Mouse (Mus musculus) cerebellum, adult (tissue): ENCODE measurements around the gene Fgd6.

Experiments
- ATAC-seq: cut with Nextera tagmentation; 2 replicates; pipeline ENCODE4 v1.9.2; 2017; ENCODE audit warnings: mild to moderate bottlenecking, moderate library complexity, mixed read lengths; ENCODE audit not compliant: insufficient number of reproducible peaks, low FRiP score, low TSS enrichment

The Fgd6 gene

DNA sequence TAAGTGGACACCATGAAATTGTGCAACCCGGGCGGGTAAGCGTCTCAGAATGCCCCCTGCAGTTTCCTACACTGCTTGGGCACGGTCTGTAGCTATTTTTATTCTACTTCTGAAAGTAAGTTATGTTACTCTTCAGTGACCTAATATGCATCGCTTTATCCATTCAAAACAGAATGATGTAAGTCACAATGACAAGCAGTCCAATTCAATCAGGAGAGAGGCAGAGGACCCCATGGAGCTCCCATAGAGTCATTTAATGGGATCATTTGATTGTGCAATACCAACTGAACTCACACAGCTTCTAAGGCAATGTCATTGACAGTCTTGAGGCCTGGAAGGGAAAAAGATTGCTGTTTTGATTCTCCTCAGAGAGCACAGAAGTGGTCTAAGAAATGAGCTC lies 87.8 kb downstream of the Fgd6 start:
- no peak for ATAC-seq

DNA sequence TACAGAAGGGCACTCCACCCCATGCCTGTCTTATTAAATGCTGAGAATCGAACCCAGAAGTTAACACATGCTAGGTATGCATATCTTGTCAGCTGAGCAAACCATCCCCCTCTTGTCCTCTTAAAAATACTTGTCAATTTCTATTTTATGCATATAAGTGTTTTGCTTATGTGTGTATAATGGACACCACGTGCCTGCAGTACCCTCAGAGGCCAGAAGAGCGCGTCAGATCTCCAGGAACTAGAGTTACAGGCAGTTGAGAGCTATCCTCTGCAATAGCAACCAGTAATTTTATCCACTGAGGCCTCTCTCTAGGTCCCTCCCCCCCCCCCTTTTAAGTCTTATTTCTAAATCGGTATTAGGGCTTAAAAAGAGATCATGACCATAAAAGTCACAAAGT lies 88.6 kb downstream of the Fgd6 start:
- no peak for ATAC-seq

DNA sequence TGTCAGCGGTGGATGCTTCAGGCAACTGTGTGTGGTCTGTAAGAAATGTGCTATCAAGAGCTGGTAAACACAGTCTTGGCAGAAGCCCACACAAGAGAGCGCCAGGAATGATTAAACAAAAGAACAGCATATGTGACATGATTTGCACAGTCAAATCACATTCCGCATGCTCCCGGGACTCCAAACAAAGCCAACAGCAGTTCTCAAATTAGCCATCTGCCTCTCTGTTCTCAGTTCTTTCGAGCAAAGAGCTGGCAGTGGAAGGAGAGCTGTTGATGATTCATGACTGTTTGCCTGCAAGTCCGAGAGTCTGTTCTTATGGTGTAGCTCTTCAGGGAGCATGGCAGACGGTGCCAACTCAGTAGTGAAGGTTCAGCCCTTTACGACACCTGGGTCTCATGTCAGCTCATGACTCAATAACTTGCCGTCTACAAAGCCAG lies 93.9 kb downstream of the Fgd6 start:
- ATAC-seq: peak; percentile 90

DNA sequence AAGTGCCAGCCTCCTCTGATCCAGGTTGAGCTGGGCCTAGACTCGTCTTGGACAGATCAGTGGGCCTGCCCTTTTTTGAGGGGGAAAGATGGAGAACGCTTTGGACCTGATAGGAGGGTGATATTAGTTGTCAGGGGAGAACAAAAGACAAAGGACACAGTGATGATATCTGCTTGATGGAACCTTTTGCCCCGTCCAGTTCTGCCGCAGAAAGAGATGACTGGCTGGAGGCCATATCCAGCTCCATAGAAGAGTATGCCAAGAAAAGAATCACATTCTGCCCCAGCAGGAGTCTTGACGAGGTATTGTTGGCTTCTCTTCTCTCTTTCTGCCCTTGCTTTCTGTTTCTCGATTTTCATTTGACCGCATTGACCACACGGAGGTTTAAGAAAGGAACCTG lies 97.3 kb downstream of the Fgd6 start:
- ATAC-seq: no peak

DNA sequence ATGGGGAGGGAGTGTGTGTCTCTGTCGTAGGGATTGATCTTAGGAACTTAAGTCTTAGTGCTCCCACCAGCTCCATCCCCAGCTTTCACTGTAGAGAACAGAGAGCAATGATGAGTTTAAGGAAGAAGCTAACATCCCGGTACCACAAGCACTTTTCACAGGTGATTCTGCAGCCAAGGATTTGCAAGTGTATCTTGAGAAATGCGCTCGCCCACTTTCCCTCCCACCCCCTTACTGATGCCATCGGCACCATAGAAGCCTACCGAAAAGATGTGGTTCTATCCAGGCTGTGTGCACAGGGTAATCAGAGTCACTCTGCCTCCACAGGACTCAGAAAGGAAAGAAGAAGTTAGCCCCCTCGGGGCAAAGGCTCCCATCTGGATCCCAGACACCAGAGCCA lies 97.9 kb downstream of the Fgd6 start:
- no peak for ATAC-seq

DNA sequence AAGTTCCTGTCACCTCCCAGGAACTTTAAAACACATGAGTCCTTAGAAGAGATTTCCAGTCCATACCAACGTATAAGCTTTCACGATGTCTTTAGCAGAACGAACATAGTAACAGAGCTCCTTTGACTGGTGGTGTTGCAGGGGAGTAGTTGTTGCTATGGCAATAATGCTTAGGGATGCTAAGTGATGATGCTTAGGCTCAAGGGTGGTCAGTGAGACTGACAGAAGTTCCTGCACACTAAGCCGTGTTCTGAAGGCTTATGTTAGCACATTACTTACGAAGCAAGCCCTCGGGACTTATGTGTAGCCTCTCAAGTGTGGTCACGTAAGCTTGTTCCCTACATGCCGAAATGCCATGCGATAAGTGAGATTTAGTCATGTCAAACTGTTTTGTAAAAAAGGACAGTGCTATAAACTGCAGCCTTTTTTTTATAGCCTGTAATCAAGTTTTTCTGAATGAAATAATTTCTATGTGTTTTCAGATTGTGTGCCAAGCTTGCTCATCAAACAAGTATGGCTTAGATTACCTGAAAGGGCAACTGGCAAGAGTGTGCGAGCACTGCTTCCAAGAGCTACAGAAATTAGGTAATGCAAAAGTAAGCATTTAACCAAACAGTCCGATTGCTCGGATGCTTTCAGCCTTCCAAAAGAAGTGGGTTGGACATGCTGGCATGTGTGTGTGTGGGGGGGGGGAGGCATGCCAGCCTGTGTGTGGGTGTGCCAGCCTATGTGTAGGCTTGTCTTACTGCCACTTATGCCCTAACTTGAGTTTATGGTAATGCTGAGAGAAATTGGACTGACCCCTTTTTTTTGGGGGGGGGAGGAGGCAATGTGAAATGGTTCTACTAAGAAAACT lies 99.0 kb downstream of the Fgd6 start:
- no peak for ATAC-seq

DNA sequence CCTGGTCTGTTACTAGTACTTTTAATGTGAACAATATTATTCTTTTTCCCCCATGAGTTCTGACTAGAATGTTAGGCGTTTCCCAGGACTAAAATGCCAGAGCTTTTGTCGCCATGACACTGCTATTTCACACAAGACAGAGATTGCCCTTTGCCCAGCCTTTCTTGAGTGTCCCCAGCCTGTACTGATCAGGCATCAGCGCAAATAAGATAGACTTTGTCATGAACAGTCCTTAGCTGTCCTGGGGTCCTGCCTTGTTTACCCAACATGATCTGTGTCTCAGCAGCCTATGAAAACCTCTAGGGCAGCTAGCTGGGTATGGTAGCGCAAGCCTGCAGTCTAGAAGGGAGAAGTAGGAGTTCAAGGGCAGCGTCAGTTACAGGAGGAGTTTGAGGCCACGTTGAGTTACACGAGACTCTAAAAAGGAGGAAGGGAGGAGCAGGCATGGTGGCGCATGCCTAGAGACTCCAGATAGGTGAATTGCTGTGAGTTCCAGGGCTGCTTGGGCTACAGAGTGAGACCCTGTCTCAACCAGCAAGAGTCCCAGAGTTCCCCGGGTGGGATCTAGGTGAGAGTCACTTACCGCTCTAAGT lies 103.2 kb downstream of the Fgd6 start:
- ATAC-seq: no peak

DNA sequence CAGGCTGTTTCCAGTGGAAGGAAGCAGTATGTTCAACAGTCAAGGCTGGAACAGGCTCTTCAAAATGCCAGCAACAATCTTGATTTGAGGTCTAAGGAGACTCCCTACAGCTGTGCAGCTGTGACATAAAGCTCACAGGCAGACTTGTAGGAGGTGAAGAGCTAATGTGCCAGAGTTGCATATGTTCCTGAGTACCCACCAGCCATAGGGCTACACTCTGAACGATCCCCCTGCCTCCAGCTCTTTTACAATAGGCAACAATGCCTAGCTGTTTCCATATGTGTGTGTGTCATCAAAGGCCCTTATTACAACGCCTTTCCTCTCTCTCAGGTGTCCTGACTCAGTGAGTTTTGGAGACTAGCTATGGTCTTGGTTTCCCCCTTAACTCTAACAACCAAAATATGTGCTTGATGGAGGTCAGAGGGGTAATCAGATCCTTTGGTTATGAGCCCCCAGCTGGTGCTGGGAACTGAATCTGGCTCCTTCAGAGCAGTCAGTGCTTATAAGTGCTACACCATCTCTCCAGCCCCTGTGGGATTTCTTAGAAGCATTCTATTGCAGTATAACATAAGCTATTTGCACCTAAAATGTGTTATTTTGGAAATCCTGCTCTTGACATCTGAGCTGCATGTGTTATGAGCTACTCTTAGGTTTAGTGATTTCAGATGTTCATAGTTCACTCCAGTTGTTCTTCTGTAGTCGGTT lies 104.6 kb downstream of the Fgd6 start:
- no peak for ATAC-seq

DNA sequence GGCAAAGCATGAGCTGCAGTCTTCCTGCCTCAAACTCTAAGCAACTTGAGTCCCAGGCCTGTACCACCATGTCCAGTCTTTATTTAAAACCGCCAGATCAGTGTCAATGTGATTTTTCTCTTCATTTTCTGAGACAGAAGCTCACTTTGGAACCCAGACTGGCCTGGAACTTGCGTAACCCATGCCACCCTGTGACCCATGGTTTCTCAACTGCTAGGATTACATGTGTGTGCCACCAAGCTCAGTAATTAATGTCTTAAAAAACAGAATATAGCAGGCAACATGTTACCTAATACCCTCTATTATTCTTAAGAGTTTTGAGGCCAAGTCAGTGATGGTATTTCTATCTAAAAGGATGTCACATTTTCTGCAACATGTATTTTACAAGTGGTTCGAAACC lies 106.6 kb downstream of the Fgd6 start:
- ATAC-seq: no peak

DNA sequence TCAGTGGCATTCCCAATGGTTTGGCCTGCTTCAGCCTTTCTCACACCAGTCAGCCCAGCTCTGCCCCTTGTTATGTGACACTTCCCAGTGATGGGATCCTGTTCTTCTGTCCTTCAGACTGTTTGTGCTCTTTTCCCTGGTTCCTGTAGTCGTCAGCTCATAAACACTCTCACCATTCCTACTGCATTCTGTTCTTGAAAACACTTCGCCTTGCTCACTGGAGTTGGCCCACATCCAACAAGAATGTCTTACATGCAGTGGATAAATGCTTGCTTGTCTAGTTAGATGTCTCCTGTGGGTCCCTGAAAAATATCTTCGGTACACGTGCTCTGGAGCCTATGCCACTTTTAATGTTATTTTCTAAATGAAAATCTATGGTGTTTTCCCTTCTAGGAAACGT lies 108.8 kb downstream of the Fgd6 start:
- ATAC-seq: no peak

DNA sequence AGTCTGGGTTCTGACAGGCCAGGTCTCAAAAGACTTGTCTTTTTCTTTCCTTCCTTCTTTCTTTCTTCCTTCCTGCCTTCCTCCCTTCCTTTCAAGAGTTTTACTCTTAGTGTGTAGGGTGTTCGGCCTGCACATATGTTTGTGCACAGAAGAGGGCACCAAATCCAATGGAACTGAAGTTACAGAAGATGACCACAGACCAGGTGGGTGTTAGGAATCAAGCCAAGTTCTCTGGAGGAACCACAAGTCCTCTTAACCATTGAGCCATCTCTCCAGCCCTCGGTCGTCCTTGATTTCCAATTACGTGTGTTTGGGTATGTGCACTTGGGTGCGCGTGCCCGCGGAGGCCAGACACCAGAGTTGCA lies 111.6 kb downstream of the Fgd6 start:
- ATAC-seq: peak; percentile 10; the same call in 1 of the 2 replicates

DNA sequence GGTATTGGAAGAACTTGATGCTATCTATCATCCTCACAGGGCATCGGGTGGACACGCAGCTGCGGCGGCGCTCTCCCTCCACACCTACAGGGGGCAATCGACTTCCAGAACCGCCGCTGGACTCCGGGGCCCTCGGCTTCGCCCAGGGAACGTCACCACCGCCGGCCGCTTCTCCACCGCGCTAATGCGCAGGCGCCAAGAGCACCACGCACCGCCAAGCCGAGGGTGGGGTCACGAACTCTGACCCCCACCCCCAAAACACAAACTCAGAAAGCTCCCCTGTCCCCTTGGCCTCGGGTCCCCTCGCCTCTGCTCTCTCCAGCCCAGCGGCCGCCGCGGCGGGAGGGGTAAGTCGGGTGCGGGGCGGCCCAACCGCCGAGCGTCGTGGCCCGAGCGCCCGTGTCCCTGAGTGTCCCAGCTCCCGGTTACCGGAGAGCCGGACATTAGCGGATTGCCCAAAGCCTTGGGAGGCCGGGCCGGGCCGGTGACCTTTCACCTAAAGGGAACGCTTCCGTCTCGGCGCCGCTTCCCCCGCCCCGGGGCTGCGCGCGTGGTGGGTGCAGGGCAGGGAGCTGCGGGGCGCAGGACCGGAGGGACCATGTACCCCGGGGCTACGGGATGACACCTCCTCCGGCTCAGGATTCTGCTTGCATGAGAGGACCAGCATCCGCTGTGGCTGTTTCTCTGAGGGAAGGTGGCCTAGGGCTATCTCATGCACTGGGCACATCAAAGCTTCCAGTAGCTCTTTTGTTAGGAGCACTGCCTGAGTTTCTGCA lies 112.1 kb downstream of the Fgd6 start, which contains the start of gene Nr2c1:
Nr2c1 (plus strand) TSS at position 268 of the 776 bp plus-strand sequence.
- peak; percentile 95 for ATAC-seq

DNA sequence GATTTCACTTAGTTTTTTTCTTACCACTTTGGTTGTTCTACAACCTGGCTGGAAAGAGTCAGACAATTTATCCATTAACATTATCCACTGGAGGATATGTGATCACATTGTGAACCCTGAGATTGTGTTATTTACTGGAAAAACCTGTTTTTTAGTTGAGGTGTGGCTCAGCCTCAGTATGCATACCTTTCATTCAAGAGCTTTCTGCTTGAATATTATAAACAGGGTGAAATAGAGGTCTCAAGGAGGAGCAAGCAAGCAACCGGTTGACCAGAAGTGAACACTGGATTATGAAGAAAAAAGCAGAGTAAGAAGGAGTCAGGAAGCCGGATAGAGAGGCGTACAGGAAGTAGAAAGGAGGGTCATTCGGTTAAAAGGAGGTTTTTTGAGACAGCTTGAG lies 115.7 kb downstream of the Fgd6 start:
- no peak for ATAC-seq

DNA sequence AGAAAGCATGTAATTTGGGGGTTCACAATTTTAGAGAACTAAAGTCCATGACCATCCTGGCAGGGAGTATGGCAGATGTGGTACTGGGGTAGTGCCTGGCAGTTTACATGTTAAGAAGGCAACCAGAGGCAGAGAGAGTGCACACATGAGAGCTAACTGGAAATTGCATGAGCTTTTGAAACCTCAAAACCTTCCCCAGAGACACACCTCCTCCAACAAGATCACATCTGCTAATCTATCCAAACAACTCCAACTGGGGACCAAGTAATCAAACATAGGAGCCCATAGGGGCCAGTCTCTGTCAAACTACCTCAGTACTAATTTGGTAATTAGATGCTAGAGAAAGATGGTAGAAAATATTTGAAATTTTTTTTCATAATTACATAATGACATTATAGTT lies 118.0 kb downstream of the Fgd6 start:
- ATAC-seq: no peak

DNA sequence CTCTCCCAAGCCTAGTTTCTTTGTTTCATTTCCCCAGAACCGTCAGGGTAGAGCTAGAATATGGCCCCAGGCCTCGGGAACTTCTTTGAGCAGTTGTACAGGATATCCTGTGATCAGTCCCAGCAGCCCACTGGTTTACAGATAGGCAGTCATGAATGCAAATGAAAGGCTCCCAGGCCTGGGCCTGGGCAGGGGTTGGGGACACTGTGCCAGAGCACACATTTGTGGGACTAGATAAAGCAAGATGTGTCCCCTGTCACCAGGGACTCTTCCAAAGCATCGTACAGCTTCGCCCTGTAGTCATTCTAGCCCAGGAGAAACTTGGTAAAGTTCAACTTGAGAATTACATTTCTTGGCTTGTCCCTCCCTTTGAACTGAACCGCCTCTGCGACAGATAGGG lies 123.2 kb downstream of the Fgd6 start:
- no peak for ATAC-seq

DNA sequence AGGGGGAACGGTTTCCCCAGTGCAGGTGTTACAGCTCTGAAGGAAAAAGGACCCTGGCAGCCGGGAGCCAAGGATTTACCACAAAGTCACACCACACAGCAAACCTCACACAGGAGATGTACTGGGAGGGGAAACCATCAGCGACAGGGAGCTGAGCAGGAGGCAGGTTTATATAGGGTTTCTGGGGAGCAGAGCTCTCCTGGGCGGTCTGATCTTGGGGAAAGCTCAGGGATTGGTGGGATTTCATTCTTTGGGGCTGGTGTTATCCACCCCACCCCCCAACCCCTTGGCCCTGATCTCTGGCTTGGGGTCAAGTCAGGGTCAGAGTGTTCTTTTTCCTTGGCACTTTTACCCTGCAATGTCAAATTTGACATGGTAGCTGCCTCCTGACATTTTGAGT lies 123.6 kb downstream of the Fgd6 start:
- ATAC-seq: no peak

DNA sequence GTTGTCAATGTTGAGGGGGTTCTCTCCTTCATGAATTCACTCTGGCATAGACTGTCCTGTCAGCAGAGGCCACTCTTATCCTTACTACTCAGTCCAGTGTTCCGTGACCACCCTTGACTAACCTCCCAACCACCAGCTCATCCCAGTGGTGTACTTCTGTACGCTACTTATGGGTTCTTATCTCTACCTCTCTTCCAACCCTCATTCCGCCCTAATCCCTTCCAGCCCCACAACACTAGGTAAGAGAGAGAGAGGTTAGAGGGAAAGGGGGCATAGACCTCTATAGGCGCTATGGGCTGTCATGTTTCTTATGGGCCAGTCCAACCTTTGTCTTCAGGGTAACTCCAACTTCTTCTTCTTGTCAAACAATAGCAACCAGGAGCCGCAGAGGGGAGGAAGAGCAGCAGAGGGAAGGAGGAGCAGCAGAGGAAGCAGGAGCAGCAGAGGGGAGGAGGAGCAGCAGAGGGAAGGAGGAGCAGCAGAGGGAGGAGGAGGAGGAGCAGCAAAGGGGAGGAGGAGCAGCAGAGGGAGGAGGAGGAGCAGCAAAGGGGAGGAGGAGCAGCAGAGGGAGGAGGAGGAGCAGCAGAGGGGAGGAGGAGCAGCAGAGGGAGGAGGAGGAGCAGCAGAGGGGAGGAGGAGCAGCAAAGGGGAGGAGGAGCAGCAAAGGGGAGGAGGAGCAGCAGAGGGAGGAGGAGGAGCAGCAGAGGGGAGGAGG lies 125.4 kb downstream of the Fgd6 start:
- ATAC-seq: no peak

DNA sequence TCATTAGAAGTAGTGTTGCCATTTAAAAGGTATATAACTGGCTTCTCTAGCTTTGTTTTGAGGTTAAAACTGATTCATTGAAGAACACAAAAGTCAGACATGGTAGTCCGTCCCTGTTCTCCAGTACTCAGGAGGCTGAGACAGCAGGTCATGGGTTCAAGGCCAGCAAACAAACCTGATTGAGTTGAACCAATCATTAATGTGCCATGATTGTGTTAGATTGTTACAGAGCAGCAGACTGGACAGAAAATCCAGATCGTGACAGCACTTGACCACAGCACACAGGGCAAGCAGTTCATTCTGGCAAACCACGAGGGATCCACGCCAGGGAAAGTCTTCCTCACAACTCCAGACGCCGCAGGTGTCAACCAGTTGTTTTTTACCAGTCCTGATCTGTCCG lies 126.2 kb downstream of the Fgd6 start:
- ATAC-seq: no peak

DNA sequence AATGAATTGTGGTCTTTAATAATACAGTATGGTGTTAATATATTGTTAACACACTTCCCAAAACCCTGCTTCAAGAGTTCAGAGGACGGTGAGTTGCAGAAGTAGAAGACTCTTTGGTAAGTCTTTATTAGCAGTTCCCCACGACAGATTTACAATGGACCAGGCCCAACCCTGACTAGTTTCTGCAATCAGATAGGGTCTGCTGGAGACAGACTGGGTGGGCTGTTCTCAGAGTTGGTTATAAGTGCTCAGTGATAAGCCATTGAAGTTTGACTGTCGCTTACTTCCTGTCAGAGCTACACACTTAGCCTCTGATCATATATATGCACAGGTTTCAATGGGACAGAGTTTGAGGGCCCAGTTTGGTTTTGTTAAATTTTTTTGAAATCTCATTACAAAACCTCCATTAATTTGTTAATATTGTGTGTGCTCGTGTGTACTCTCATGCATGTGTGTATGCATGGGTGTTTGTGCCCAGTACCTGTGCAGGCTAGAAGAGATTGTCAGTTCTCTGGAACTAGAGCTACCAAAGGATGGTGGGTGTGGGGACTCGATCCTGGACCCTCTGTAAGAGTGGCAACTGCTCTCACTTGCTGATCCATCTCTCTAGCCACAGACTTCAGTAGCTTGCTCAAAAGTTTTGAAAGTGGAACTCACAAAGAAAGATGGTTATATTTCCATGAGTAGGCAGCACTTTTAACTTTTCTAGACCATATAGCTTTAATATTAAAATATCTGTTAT lies 128.5 kb downstream of the Fgd6 start:
- no peak for ATAC-seq
